Mouse (Mus musculus) cerebral cortex, adult 2 months (tissue): Measurements from ENCODE around the gene Yipf4.

Source experiments
- WGBS: fragments of 180-500 bp; shearing (Covaris S2); methylation state at CpG from one replicate; pipeline ENCODE4 v1.1.7; 2018; 5-methylcytosine and 5-hydroxymethylcytosine counted together

Yipf4 gene

DNA sequence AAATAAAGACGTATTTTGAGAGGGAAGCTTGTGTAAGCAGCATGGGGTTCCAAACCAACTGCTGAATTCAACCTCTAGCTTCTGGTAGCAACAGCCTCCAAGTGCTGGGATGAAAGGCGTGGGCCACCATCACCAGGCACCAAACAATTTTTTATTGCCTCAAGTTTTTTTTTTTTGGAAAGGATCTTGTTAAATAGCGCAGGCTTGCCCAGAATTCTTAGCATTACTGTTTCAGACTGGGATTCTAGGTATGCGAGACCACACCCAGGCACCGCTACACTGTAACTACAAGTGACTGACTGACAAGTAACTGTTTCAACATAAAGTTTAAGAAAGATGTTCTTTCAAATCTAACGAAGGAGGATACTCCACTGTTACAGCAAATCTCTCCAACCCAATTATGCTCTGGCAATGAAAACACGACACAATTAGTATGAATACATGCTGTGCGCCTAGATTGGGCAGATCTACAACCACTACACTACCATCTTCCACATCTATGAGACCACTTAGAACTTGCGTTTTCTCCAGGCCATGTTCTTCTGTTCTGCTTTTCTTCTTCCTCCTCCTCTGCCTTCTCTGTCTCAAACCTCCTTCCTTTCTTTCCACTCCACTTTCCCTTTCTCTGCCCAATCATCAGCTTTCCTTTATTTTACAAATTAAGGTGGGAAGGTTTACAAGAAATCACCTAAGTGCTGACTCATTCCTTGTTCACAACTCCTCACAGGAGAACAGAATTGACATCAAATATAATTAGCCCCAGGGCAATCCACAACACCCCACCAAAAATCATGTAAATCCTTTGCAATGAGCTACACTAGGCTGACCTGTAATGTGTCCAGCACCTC, 37.7 kb downstream of the Yipf4 start:
- 56% methylated on average over 9 of the region's 9 CpGs for WGBS

DNA sequence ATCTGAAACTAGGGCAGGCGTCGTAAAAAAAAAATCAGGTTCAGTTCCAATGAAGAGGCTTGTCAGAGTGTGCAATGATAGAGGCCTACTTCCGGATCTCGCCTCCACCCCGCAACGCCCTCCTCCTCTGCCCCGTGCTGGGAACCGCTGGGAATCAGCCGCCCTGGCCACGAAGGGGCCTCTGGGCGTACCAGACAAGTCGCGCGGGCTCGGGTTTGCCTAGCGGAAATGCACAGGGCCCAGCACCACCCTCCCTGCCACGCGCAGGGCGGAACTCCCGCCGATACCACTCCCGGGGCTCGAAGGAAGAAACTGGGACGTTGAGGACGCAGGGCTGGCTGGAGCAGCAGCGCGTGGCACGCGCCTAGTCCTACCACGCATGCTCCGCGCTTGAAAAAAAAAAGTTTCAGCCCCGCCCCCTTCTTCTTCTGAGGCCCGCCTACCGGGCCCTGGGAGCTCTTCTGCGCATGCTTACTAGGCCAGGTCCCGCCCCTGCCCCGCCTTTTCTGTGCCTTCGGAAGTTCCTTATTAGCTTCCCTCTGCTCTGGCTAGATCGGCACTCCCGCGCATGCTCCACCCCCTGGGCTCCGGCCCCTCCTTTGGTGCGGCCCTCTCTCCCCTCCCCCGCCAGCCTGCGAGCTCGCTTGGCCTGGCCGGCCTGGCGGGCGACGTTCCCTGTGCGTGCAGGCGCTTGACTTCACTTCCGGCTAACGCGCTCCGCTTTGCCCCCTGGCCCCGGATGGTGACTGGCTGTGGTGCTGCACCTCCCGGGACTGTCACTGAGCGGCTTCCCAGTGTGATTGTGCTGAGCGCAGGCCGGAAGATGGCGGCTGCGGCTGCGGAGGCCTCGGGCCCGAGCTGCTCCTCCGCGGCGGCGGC, 38.7 kb downstream of the Yipf4 start, which contains the start of gene Birc6:
Gene Birc6 (plus strand): TSS at position 567 of the 879 bp plus-strand sequence.
- under 1% methylated on average over 71 of the region's 71 CpGs for WGBS

- WGBS: under 1% methylated on average over 72 of the region's 72 CpGs
These were observed 39.6 kb downstream of the Yipf4 start for GRCm38 (mm10) chr17:74528648-74529532.

DNA sequence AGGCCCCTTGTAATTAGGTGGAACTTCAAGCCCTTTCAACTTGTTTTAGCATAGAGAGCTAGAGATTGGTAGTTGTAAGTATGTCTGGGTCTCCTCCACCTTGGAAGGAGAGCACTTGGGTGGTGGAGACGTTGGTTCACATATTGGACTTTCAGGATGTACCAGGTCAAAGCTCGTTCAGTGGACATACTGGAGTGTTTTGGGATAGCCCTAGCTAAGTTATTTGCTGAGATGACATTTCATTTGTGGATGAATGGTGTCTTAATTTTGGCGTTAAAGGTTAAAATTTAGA, 40.2 kb downstream of the Yipf4 start:
- 11% methylated on average over 3 of the region's 3 CpGs for WGBS

DNA sequence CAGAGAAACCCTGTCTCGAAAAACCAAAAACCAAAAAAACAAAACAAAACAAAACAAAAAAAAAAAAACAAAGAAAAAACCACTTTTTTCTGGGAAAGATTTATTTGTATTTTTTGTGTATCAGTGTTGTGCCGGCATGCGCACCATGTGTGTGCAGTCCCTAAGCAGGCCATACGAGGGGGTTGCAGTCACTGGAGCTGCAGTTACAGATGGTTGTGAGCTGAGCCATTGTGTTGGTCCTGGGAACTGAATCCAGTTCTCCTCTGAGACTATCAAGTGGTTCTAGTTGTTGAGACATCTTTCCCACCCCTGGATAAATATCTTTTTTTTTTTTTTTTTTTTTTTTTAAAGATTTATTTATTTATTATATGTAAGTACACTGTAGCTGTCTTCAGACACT, 45.7 kb downstream of the Yipf4 start:
- WGBS: 92% methylated on average over 4 of the region's 4 CpGs

DNA sequence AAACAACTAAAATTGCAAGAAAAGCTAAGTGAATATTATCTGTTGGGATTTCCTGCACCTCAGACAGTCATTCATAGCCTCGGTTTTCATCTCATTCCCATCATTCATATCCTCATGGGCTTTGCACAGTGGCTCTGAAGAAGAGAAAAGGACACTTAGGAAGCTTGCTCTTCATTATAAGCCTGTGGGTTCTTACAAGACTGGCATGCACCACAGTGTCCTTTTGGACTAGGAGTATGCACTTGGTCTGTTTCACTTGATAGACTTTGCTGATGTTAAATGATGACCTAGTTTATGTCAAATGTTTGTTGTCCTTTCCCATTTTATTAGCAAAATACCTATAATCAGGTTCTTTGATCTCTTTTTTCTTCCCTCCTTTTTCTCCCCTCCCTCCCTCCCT, 48.2 kb downstream of the Yipf4 start:
- WGBS: 67% methylated on average over 1 of the region's 1 CpGs

- 36% methylated on average over 2 of the region's 2 CpGs for WGBS
These were observed 54.3 kb downstream of the Yipf4 start for GRCm38 (mm10) chr17:74543615-74544014.
